Mouse (Mus musculus) urinary bladder, adult 2 months (tissue): ENCODE measurements around the gene Crbn. TPM values are rescaled to one million over a fixed set of nuclear protein-coding genes. Genes with fewer than 3 reads are reported as not detected.

Experiments
- DNase-seq: peaks from one replicate; pipeline ENCODE4 v3.0.0; 2022; ENCODE audit warnings: low spot score
- polyA plus RNA-seq: library from polyadenylated mRNA; depleted of rRNA; stranded (reverse); fragments of >200 nt; gene quantifications from 2 replicates; pipeline ENCODE4 v1.2.3, GENCODE M21; 2012; rRNA removed

The Crbn gene
- polyA plus RNA-seq, 1 experiment = 31.3 TPM

- no peak for DNase-seq
Observed at GRCm38 (mm10) chr6:106765892-106766291, 34.0 kb downstream of the Crbn start.

GRCm38 (mm10) chr6:106761486-106761885, 38.4 kb downstream of the Crbn start:
- DNase-seq = no peak

GRCm38 (mm10) chr6:106760473-106761218, 39.2 kb downstream of the Crbn start:
- DNase-seq = no peak

- no peak for DNase-seq
Observed at GRCm38 (mm10) chr6:106758299-106758698, 41.6 kb downstream of the Crbn start.

- DNase-seq = no peak
Observed at GRCm38 (mm10) chr6:106750291-106750690, 49.6 kb downstream of the Crbn start.

GRCm38 (mm10) chr6:106748887-106749388, 50.9 kb downstream of the Crbn start, which contains the start of gene Il5ra:
Gene Il5ra, minus strand, starts transcription at chr6:106749037.
- DNase-seq = no peak

- DNase-seq = no peak
Observed at GRCm38 (mm10) chr6:106747804-106748203, 52.1 kb downstream of the Crbn start.

GRCm38 (mm10) chr6:106747251-106747650, 52.6 kb downstream of the Crbn start:
- no peak for DNase-seq

- DNase-seq = no peak
Observed at GRCm38 (mm10) chr6:106745673-106746394, 54.0 kb downstream of the Crbn start.

- no peak for DNase-seq
Observed at GRCm38 (mm10) chr6:106743556-106744233, 56.2 kb downstream of the Crbn start.

- no peak for DNase-seq
Observed at GRCm38 (mm10) chr6:106740244-106740825, 59.5 kb downstream of the Crbn start.

GRCm38 (mm10) chr6:106738229-106738628, 61.6 kb downstream of the Crbn start:
- no peak for DNase-seq

- DNase-seq = no peak
Observed at GRCm38 (mm10) chr6:106732563-106732962, 67.3 kb downstream of the Crbn start.

Other genes starting within 250 kb of the Crbn start
- 0.04 and 0.13 TPM in 2 replicates for gene Il5ra, start 51.0 kb downstream of the Crbn start, polyA plus RNA-seq
- 22.6 and 24.7 TPM in 2 replicates for gene Trnt1, start 31.0 kb downstream of the Crbn start, polyA plus RNA-seq